Mouse (Mus musculus): ENCODE data around the gene St3gal6.

Gene St3gal6

GRCm38 (mm10) chr16:58430246-58430645, 93.8 kb downstream of the St3gal6 start:
- no peak for DNase-seq (ENCODE audit: low read depth, low spot score)

- DNase-seq (ENCODE audit: low read depth, low spot score), result no peak
Observed at GRCm38 (mm10) chr16:58421696-58422354, 102.2 kb downstream of the St3gal6 start.

Measured in A20 (cell line).